Mouse (Mus musculus): ENCODE results near the gene Hmgcl. TPM values are rescaled to one million over a fixed set of nuclear protein-coding genes. Genes with fewer than 3 reads are reported as not detected.

Hmgcl gene
- polyA plus RNA-seq, 1 experiment from 2014 or later: 64.3 TPM

GRCm38 (mm10) chr4:135918635-135919279, 27.5 kb upstream of the Hmgcl start:
- H3K27ac ChIP-seq (replicated peaks): no peak overlapping the region

GRCm38 (mm10) chr4:135919280-135919639, 27.0 kb upstream of the Hmgcl start:
- H3K27me3 ChIP-seq (replicated peaks; ENCODE audit: low read depth, poor library complexity, severe bottlenecking): no peaks in the 10 kb centered on the region
- WGBS: 95% methylated on average over 3 of the region's 3 CpGs
- no peak overlapping the region for H3K27ac ChIP-seq (replicated peaks)
- H3K4me3 ChIP-seq: no peak overlapping the region
- DNase-seq (ENCODE audit: low spot score): no peak
- H3K9me3 ChIP-seq: no peaks in the 10 kb centered on the region
- peaks cover 13% of the 10 kb centered on the region for H3K36me3 ChIP-seq (replicated peaks)
- H3K4me1 ChIP-seq: peaks cover 20% of the 10 kb centered on the region

More at GRCm38 (mm10) chr4:135918635-135919279, 27.5 kb upstream of the Hmgcl start:
- no peak overlapping the region for H3K4me3 ChIP-seq
- DNase-seq (ENCODE audit: low spot score): no peak
- peaks cover 10% of the 10 kb centered on the region for H3K36me3 ChIP-seq (replicated peaks)
- peaks cover 20% of the 10 kb centered on the region for H3K4me1 ChIP-seq
- no peaks in the 10 kb centered on the region for H3K27me3 ChIP-seq (replicated peaks; ENCODE audit: low read depth, poor library complexity, severe bottlenecking)
- no peaks in the 10 kb centered on the region for H3K9me3 ChIP-seq
- 90% methylated on average over 13 of the region's 13 CpGs for WGBS

GRCm38 (mm10) chr4:135920304-135921241, 25.7 kb upstream of the Hmgcl start, which contains the start of gene Fuca1:
Gene Fuca1, plus strand, starts transcription at chr4:135920735.
- Histone ChIP-seq H3K9me3 (no peaks in the 10 kb centered on the region), H3K27me3 (replicated peaks; ENCODE audit: low read depth, poor library complexity, severe bottlenecking) (no peaks in the 10 kb centered on the region), H3K4me1 (peaks cover 20% of the 10 kb centered on the region), H3K27ac (replicated peaks) (peak within 1 kb of the TSS; percentile 81), H3K36me3 (replicated peaks) (peaks cover 16% of the 10 kb centered on the region), H3K4me3 (peak within 1 kb of the TSS; percentile 88)
- WGBS: 2% methylated on average over 60 of the region's 60 CpGs
- peak; percentile 98 for DNase-seq (ENCODE audit: low spot score)

GRCm38 (mm10) chr4:135921257-135922120, 24.8 kb upstream of the Hmgcl start:
- Histone ChIP-seq H3K4me1 (peaks cover 20% of the 10 kb centered on the region), H3K27me3 (replicated peaks; ENCODE audit: low read depth, poor library complexity, severe bottlenecking) (no peaks in the 10 kb centered on the region), H3K27ac (replicated peaks) (peak overlapping the region; percentile 81), H3K4me3 (peak overlapping the region; percentile 88), H3K36me3 (replicated peaks) (peaks cover 26% of the 10 kb centered on the region), H3K9me3 (no peaks in the 10 kb centered on the region)
- DNase-seq (ENCODE audit: low spot score): peak; percentile 30
- 9% methylated on average over 26 of the region's 26 CpGs for WGBS

- Histone ChIP-seq H3K36me3 (replicated peaks) (peaks cover 32% of the 10 kb centered on the region), H3K4me1 (peaks cover 20% of the 10 kb centered on the region), H3K4me3 (peak overlapping the region; percentile 88), H3K27me3 (replicated peaks; ENCODE audit: low read depth, poor library complexity, severe bottlenecking) (no peaks in the 10 kb centered on the region), H3K27ac (replicated peaks) (no peak overlapping the region), H3K9me3 (no peaks in the 10 kb centered on the region)
- WGBS: 85% methylated on average over 1 of the region's 1 CpGs
- DNase-seq (ENCODE audit: low spot score): no peak
These were observed 24.1 kb upstream of the Hmgcl start for GRCm38 (mm10) chr4:135922190-135922589.

- Histone ChIP-seq H3K27me3 (replicated peaks; ENCODE audit: low read depth, poor library complexity, severe bottlenecking) (no peaks in the 10 kb centered on the region), H3K27ac (replicated peaks) (no peak overlapping the region), H3K36me3 (replicated peaks) (peaks cover 32% of the 10 kb centered on the region), H3K4me1 (peaks cover 20% of the 10 kb centered on the region), H3K4me3 (no peak overlapping the region), H3K9me3 (no peaks in the 10 kb centered on the region)
- WGBS: 85% methylated on average over 2 of the region's 2 CpGs
- no peak for DNase-seq (ENCODE audit: low spot score)
These were observed 21.8 kb upstream of the Hmgcl start for GRCm38 (mm10) chr4:135924418-135924817.

- 92% methylated on average over 5 of the region's 5 CpGs for WGBS
- no peaks in the 10 kb centered on the region for H3K27me3 ChIP-seq (replicated peaks; ENCODE audit: low read depth, poor library complexity, severe bottlenecking)
- no peak overlapping the region for H3K4me3 ChIP-seq
- no peak for DNase-seq (ENCODE audit: low spot score)
- H3K9me3 ChIP-seq: no peaks in the 10 kb centered on the region
- H3K4me1 ChIP-seq: peaks cover 19% of the 10 kb centered on the region
- H3K27ac ChIP-seq (replicated peaks): no peak overlapping the region
- H3K36me3 ChIP-seq (replicated peaks): peaks cover 32% of the 10 kb centered on the region
These were observed 20.9 kb upstream of the Hmgcl start for GRCm38 (mm10) chr4:135925341-135925740.

- no peaks in the 10 kb centered on the region for H3K27me3 ChIP-seq (replicated peaks; ENCODE audit: low read depth, poor library complexity, severe bottlenecking)
- H3K27ac ChIP-seq (replicated peaks): no peak overlapping the region
- no peak for DNase-seq (ENCODE audit: low spot score)
- H3K4me1 ChIP-seq: peaks cover 9% of the 10 kb centered on the region
- H3K36me3 ChIP-seq (replicated peaks): peaks cover 38% of the 10 kb centered on the region
- WGBS: 88% methylated on average over 10 of the region's 10 CpGs
- H3K4me3 ChIP-seq: no peak overlapping the region
- H3K9me3 ChIP-seq: no peaks in the 10 kb centered on the region
These were observed 19.9 kb upstream of the Hmgcl start for GRCm38 (mm10) chr4:135926195-135926808.

GRCm38 (mm10) chr4:135926861-135927260, 19.4 kb upstream of the Hmgcl start:
- Histone ChIP-seq H3K4me1 (peaks cover 4% of the 10 kb centered on the region), H3K36me3 (replicated peaks) (peaks cover 41% of the 10 kb centered on the region), H3K9me3 (no peaks in the 10 kb centered on the region), H3K27me3 (replicated peaks; ENCODE audit: low read depth, poor library complexity, severe bottlenecking) (no peaks in the 10 kb centered on the region), H3K27ac (replicated peaks) (no peak overlapping the region), H3K4me3 (no peak overlapping the region)
- 94% methylated on average over 3 of the region's 3 CpGs for WGBS
- DNase-seq (ENCODE audit: low spot score): no peak

GRCm38 (mm10) chr4:135928376-135928775, 17.9 kb upstream of the Hmgcl start:
- Histone ChIP-seq H3K9me3 (no peaks in the 10 kb centered on the region), H3K36me3 (replicated peaks) (peaks cover 44% of the 10 kb centered on the region), H3K27me3 (replicated peaks; ENCODE audit: low read depth, poor library complexity, severe bottlenecking) (no peaks in the 10 kb centered on the region)

GRCm38 (mm10) chr4:135929405-135929804, 16.8 kb upstream of the Hmgcl start:
- no peaks in the 10 kb centered on the region for H3K27me3 ChIP-seq (replicated peaks; ENCODE audit: low read depth, poor library complexity, severe bottlenecking)
- no peaks in the 10 kb centered on the region for H3K4me1 ChIP-seq
- no peak for DNase-seq (ENCODE audit: low spot score)
- 89% methylated on average over 5 of the region's 5 CpGs for WGBS
- no peak overlapping the region for H3K27ac ChIP-seq (replicated peaks)
- H3K4me3 ChIP-seq: no peak overlapping the region
- peaks cover 47% of the 10 kb centered on the region for H3K36me3 ChIP-seq (replicated peaks)
- H3K9me3 ChIP-seq: no peaks in the 10 kb centered on the region

More at GRCm38 (mm10) chr4:135928376-135928775, 17.9 kb upstream of the Hmgcl start:
- DNase-seq (ENCODE audit: low spot score): no peak
- H3K4me3 ChIP-seq: no peak overlapping the region
- 81% methylated on average over 9 of the region's 9 CpGs for WGBS
- no peaks in the 10 kb centered on the region for H3K4me1 ChIP-seq
- H3K27ac ChIP-seq (replicated peaks): no peak overlapping the region

GRCm38 (mm10) chr4:135929828-135930227, 16.4 kb upstream of the Hmgcl start:
- no peak overlapping the region for H3K4me3 ChIP-seq
- H3K36me3 ChIP-seq (replicated peaks): peaks cover 47% of the 10 kb centered on the region
- no peaks in the 10 kb centered on the region; the same call in 1 of the 2 replicates for H3K4me1 ChIP-seq
- no peak for DNase-seq (ENCODE audit: low spot score)
- no peaks in the 10 kb centered on the region for H3K27me3 ChIP-seq (replicated peaks; ENCODE audit: low read depth, poor library complexity, severe bottlenecking)
- no peaks in the 10 kb centered on the region for H3K9me3 ChIP-seq
- no peak overlapping the region for H3K27ac ChIP-seq (replicated peaks)
- WGBS: 92% methylated on average over 9 of the region's 9 CpGs

Data from embryonic facial prominence, embryonic 10.5 days (tissue).